Mouse (Mus musculus): ENCODE measurements around the gene Gm20431. TPM values are rescaled to one million over a fixed set of nuclear protein-coding genes. Genes with fewer than 3 reads are reported as not detected.

The Gm20431 gene
- polyA plus RNA-seq, 1 experiment from 2014 or later = 12.3 TPM

GRCm38 (mm10) chr2:167611287-167611686 lies 50.0 kb downstream of the Gm20431 start:
- peak; percentile 34 for DNase-seq
- Histone ChIP-seq H3K4me3 (ENCODE audit: low read depth, low read length) (no peak overlapping the region), H3K9me3 (ENCODE audit: low read depth, low read length) (no peaks in the 10 kb centered on the region), H3K36me3 (ENCODE audit: insufficient read depth) (peaks cover 69% of the 10 kb centered on the region), H3K4me2 (no peak overlapping the region), H3K4me1 (ENCODE audit: insufficient read depth) (no peaks in the 10 kb centered on the region), H3K27me3 (ENCODE audit: insufficient read depth, low read length) (no peaks in the 10 kb centered on the region), H3K9ac (no peak overlapping the region), H3K27ac (ENCODE audit: low read depth) (no peak overlapping the region)
- TF ChIP-seq CTCF (IDR thresholded peaks at IDR 0.05; ENCODE audit: low read depth) = peak; percentile 48
- WGBS = 68% methylated on average over 10 of the region's 10 CpGs
- ATAC-seq (ENCODE audit: insufficient read depth) = no peak

- WGBS = 78% methylated on average over 4 of the region's 4 CpGs
- Histone ChIP-seq H3K27ac (ENCODE audit: low read depth) (no peak overlapping the region), H3K36me3 (ENCODE audit: insufficient read depth) (peaks cover 27% of the 10 kb centered on the region; the same call in 1 of the 2 replicates), H3K4me3 (ENCODE audit: low read depth, low read length) (no peak overlapping the region), H3K27me3 (ENCODE audit: insufficient read depth, low read length) (no peaks in the 10 kb centered on the region), H3K9ac (no peak overlapping the region), H3K4me2 (no peak overlapping the region), H3K4me1 (ENCODE audit: insufficient read depth) (no peaks in the 10 kb centered on the region), H3K9me3 (ENCODE audit: low read depth, low read length) (no peaks in the 10 kb centered on the region)
- DNase-seq (no peak), ATAC-seq (ENCODE audit: insufficient read depth) (no peak)
- no peak for TF ChIP-seq CTCF (IDR thresholded peaks at IDR 0.05; ENCODE audit: low read depth)
Observed at GRCm38 (mm10) chr2:167606745-167607123, 54.6 kb downstream of the Gm20431 start.

GRCm38 (mm10) chr2:167605817-167606744 lies 55.2 kb downstream of the Gm20431 start:
- Histone ChIP-seq H3K27ac (ENCODE audit: low read depth) (no peak overlapping the region), H3K4me3 (ENCODE audit: low read depth, low read length) (no peak overlapping the region), H3K9me3 (ENCODE audit: low read depth, low read length) (no peaks in the 10 kb centered on the region), H3K9ac (no peak overlapping the region), H3K27me3 (ENCODE audit: insufficient read depth, low read length) (no peaks in the 10 kb centered on the region), H3K4me1 (ENCODE audit: insufficient read depth) (no peaks in the 10 kb centered on the region), H3K36me3 (ENCODE audit: insufficient read depth) (peaks cover 27% of the 10 kb centered on the region; the same call in 1 of the 2 replicates), H3K4me2 (no peak overlapping the region)
- ATAC-seq (ENCODE audit: insufficient read depth) (no peak), DNase-seq (no peak)
- WGBS = 49% methylated on average over 17 of the region's 17 CpGs
- no peak for TF ChIP-seq CTCF (IDR thresholded peaks at IDR 0.05; ENCODE audit: low read depth)

GRCm38 (mm10) chr2:167605178-167605794 lies 56.0 kb downstream of the Gm20431 start:
- no peak overlapping the region for H3K4me3 ChIP-seq (ENCODE audit: low read depth, low read length)
- no peak overlapping the region for H3K27ac ChIP-seq (ENCODE audit: low read depth)
- H3K4me1 ChIP-seq (ENCODE audit: insufficient read depth) = peaks cover 1% of the 10 kb centered on the region; the same call in 1 of the 2 replicates
- peaks cover 22% of the 10 kb centered on the region; the same call in 1 of the 2 replicates for H3K36me3 ChIP-seq (ENCODE audit: insufficient read depth)
- TF ChIP-seq CTCF (IDR thresholded peaks at IDR 0.05; ENCODE audit: low read depth) = peak; percentile 98
- DNase-seq (peak; percentile 96), ATAC-seq (ENCODE audit: insufficient read depth) (peak; percentile 68; the same call in 1 of the 2 replicates)
- no peaks in the 10 kb centered on the region for H3K27me3 ChIP-seq (ENCODE audit: insufficient read depth, low read length)
- 17% methylated on average over 11 of the region's 11 CpGs for WGBS
- no peak overlapping the region for H3K4me2 ChIP-seq
- no peaks in the 10 kb centered on the region for H3K9me3 ChIP-seq (ENCODE audit: low read depth, low read length)
- H3K9ac ChIP-seq = no peak overlapping the region

- peak; percentile 64 for ATAC-seq (ENCODE audit: insufficient read depth)
- Histone ChIP-seq H3K9me3 (ENCODE audit: low read depth, low read length) (no peaks in the 10 kb centered on the region), H3K9ac (no peak overlapping the region; the same call in 1 of the 2 replicates), H3K36me3 (ENCODE audit: insufficient read depth) (peaks cover 9% of the 10 kb centered on the region; the same call in 1 of the 2 replicates), H3K27me3 (ENCODE audit: insufficient read depth, low read length) (no peaks in the 10 kb centered on the region), H3K4me3 (ENCODE audit: low read depth, low read length) (no peak overlapping the region), H3K27ac (ENCODE audit: low read depth) (no peak overlapping the region), H3K4me2 (no peak overlapping the region), H3K4me1 (ENCODE audit: insufficient read depth) (peaks cover 16% of the 10 kb centered on the region)
- peak; percentile 87 for DNase-seq
- peak; percentile 72 for TF ChIP-seq CTCF (IDR thresholded peaks at IDR 0.05; ENCODE audit: low read depth)
- 40% methylated on average over 5 of the region's 5 CpGs for WGBS
Observed at GRCm38 (mm10) chr2:167602978-167603377, 58.3 kb downstream of the Gm20431 start.

- H3K36me3 ChIP-seq (ENCODE audit: insufficient read depth) = peaks cover 8% of the 10 kb centered on the region; the same call in 1 of the 2 replicates
- H3K4me2 ChIP-seq = no peak overlapping the region
- WGBS = 82% methylated on average over 2 of the region's 2 CpGs
- no peak overlapping the region for H3K27ac ChIP-seq (ENCODE audit: low read depth)
- no peak for TF ChIP-seq CTCF (IDR thresholded peaks at IDR 0.05; ENCODE audit: low read depth)
- no peak for DNase-seq
- H3K9ac ChIP-seq = no peak overlapping the region
- H3K4me3 ChIP-seq (ENCODE audit: low read depth, low read length) = no peak overlapping the region
- H3K4me1 ChIP-seq (ENCODE audit: insufficient read depth) = peaks cover 17% of the 10 kb centered on the region
- no peaks in the 10 kb centered on the region for H3K9me3 ChIP-seq (ENCODE audit: low read depth, low read length)
- H3K27me3 ChIP-seq (ENCODE audit: insufficient read depth, low read length) = no peaks in the 10 kb centered on the region
- no peak for ATAC-seq (ENCODE audit: insufficient read depth)
Observed at GRCm38 (mm10) chr2:167602364-167602763, 58.9 kb downstream of the Gm20431 start.

- TF ChIP-seq CTCF (IDR thresholded peaks at IDR 0.05; ENCODE audit: low read depth) = no peak
- Histone ChIP-seq H3K4me2 (no peak overlapping the region), H3K36me3 (ENCODE audit: insufficient read depth) (no peaks in the 10 kb centered on the region), H3K4me1 (ENCODE audit: insufficient read depth) (peaks cover 34% of the 10 kb centered on the region), H3K9me3 (ENCODE audit: low read depth, low read length) (no peaks in the 10 kb centered on the region), H3K4me3 (ENCODE audit: low read depth, low read length) (no peak overlapping the region), H3K9ac (no peak overlapping the region), H3K27ac (ENCODE audit: low read depth) (no peak overlapping the region), H3K27me3 (ENCODE audit: insufficient read depth, low read length) (no peaks in the 10 kb centered on the region)
- DNase-seq (no peak), ATAC-seq (ENCODE audit: insufficient read depth) (no peak)
- WGBS = 56% methylated on average over 8 of the region's 8 CpGs
Observed at GRCm38 (mm10) chr2:167600481-167600995, 60.8 kb downstream of the Gm20431 start.

All from lung, embryonic 14.5 days (tissue).